Mouse (Mus musculus) granulocyte monocyte progenitor cell, adult 5-6 weeks (primary cell): ENCODE measurements at regions not wholly inside any gene's neighbourhood (a gene's known extent, or its start where the extent isn't known, plus 50 kb on each side); places are given as distances from the start of the nearest gene placed in this dataset.

Experiments used
- ATAC-seq: replicated peaks from 2 replicates; pipeline ENCODE4 v1.8.0; 2016; ENCODE audit warnings: mild to moderate bottlenecking, moderate TSS enrichment, inconsistent platforms; ENCODE audit not compliant: poor library complexity, severe bottlenecking

GRCm38 (mm10) chr1:158129243-158129770 lies 226.8 kb downstream of the Brinp2 start:
- no peak for ATAC-seq

- ATAC-seq = no peak
Observed at GRCm38 (mm10) chr1:158147525-158147924, 208.6 kb downstream of the Brinp2 start.

- ATAC-seq = no peak
Observed at GRCm38 (mm10) chr1:158148035-158148434, 208.1 kb downstream of the Brinp2 start.

- ATAC-seq = no peak
Observed at GRCm38 (mm10) chr1:158161111-158161510, 195.0 kb downstream of the Brinp2 start.

- no peak for ATAC-seq
Observed at GRCm38 (mm10) chr1:158161533-158161932, 194.6 kb downstream of the Brinp2 start.

- no peak for ATAC-seq
Observed at GRCm38 (mm10) chr1:158163411-158163810, 192.7 kb downstream of the Brinp2 start.

GRCm38 (mm10) chr1:158170006-158170405 lies 186.1 kb downstream of the Brinp2 start:
- no peak for ATAC-seq

GRCm38 (mm10) chr1:158180095-158180494 lies 176.0 kb downstream of the Brinp2 start:
- ATAC-seq = no peak

- no peak for ATAC-seq
Observed at GRCm38 (mm10) chr1:158181296-158181695, 174.8 kb downstream of the Brinp2 start.

- no peak for ATAC-seq
Observed at GRCm38 (mm10) chr1:158187651-158188050, 168.5 kb downstream of the Brinp2 start.

- ATAC-seq = no peak
Observed at GRCm38 (mm10) chr1:158192841-158193551, 163.1 kb downstream of the Brinp2 start.

- no peak for ATAC-seq
Observed at GRCm38 (mm10) chr1:158193968-158194565, 162.1 kb downstream of the Brinp2 start.
